27 mouse cellular contexts compared by ENCODE assay signal in the genomic region with DNA sequence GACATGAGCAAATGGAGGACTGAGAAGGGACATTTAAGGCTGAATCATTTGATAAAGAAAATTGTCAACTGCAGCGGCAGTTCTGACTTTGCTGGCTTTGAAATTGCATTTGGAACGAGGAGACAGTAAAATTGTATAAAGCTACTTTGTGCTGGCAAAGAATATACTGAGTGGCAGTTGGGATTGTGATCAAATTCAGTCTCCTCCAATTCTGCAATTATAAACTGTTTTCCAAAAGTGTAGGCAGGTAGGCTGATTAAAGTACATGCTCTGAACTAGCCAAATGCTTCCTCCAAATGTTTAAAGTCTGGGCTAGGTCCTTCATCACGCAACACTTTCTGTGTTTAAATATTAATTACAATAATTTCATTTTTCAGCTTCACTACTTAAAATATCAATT.
DNase-seq lines count a peak whose midpoint lies in the region; ATAC-seq and TF ChIP-seq lines count a peak whose summit lies in the region.
"Had no signal": no experiment of that assay in that cellular context is flagged by ENCODE, and none has a peak within 500 bp of the region (broad histone marks: within the 10 kb centered on the region; RNA-seq: fewer than 3 reads in every experiment).

No protein-coding gene starts in this region.

- no peaks in the 10 kb centered on the region for H3K27me3 ChIP-seq in forebrain, embryonic 16.5 days (replicated peaks; ENCODE audit: control insufficient read depth, insufficient read depth, low read length)
- no peaks in the 10 kb centered on the region for H3K27me3 ChIP-seq in forebrain, embryonic 15.5 days
- H3K27me3 ChIP-seq in hindbrain, postnatal 0 days (ENCODE audit: insufficient read depth, low read length): no peaks in the 10 kb centered on the region
- H3K27me3 ChIP-seq: CH12.LX; embryonic facial prominence, embryonic 13.5 days; forebrain, embryonic 12.5 days; heart, embryonic 13.5 days had no signal

- ATAC-seq in forebrain, embryonic 16.5 days: peak; percentile 64; the same call in 1 of the 2 replicates
- no peak for ATAC-seq in forebrain, embryonic 15.5 days (replicated peaks)
- no peak for ATAC-seq in hindbrain, postnatal 0 days

- H3K36me3 ChIP-seq in forebrain, embryonic 16.5 days (ENCODE audit: control insufficient read depth, insufficient read depth): no peaks in the 10 kb centered on the region
- H3K36me3 ChIP-seq in forebrain, embryonic 15.5 days: no peaks in the 10 kb centered on the region
- H3K36me3 ChIP-seq in hindbrain, postnatal 0 days (ENCODE audit: insufficient read depth, low read length): no peaks in the 10 kb centered on the region
- H3K36me3 ChIP-seq: embryonic facial prominence, embryonic 10.5 days; embryonic facial prominence, embryonic 13.5 days; forebrain, embryonic 12.5 days; G1E; heart, embryonic 10.5 days; heart, embryonic 13.5 days had no signal

- H3K27ac ChIP-seq in forebrain, embryonic 16.5 days (ENCODE audit: low read length): no peak overlapping the region
- H3K27ac ChIP-seq in forebrain, embryonic 15.5 days (replicated peaks): no peak overlapping the region; the same call in 1 of the 2 replicates
- H3K27ac ChIP-seq in hindbrain, postnatal 0 days: no peak overlapping the region
- H3K27ac ChIP-seq: embryonic facial prominence, embryonic 10.5 days; embryonic facial prominence, embryonic 13.5 days; forebrain, embryonic 12.5 days; heart, adult 2 months; heart, embryonic 10.5 days; heart, embryonic 13.5 days; hindbrain, embryonic 14.5 days had no signal

- H3K4me1 ChIP-seq in forebrain, embryonic 16.5 days (replicated peaks; ENCODE audit: control insufficient read depth, insufficient read depth, low read length): no peaks in the 10 kb centered on the region; the same call in 1 of the 2 replicates
- H3K4me1 ChIP-seq in forebrain, embryonic 15.5 days: peaks cover 11% of the 10 kb centered on the region; the same call in 1 of the 2 replicates
- H3K4me1 ChIP-seq in hindbrain, postnatal 0 days (ENCODE audit: insufficient read depth, low read length): no peaks in the 10 kb centered on the region
- H3K4me1 ChIP-seq: embryonic facial prominence, embryonic 10.5 days; embryonic facial prominence, embryonic 13.5 days; forebrain, embryonic 12.5 days; heart, embryonic 10.5 days had no signal

- peak; percentile 30 to 71 for DNase-seq in layer of hippocampus, adult 18-20 months (ENCODE audit: low spot score in 2 of 2)
- DNase-seq in layer of hippocampus, postnatal 10 days (ENCODE audit: low spot score in 2 of 2): no peak
- DNase-seq in layer of hippocampus, adult 9-11 months: peak; percentile 35
- DNase-seq in layer of hippocampus, adult 11-12 months (ENCODE audit: low spot score): no peak
- DNase-seq in hindbrain, postnatal 0 days (ENCODE audit: low spot score): no peak
- DNase-seq: adrenal gland, adult 2 months; adrenal gland, postnatal 14 days; cerebellum, adult 11-12 months; cerebellum, adult 8-10 months; cerebellum, postnatal 10 days; cerebellum, postnatal 36 days; embryo, embryonic 11 days; gastrocnemius, postnatal 36 days; heart, adult 2 months; heart, postnatal 14 days; heart, postnatal 4 days had no signal

- H3K4me3 ChIP-seq in forebrain, embryonic 16.5 days (replicated peaks; ENCODE audit: low read length): no peak overlapping the region
- no peak overlapping the region for H3K4me3 ChIP-seq in forebrain, embryonic 15.5 days
- no peak overlapping the region for H3K4me3 ChIP-seq in hindbrain, postnatal 0 days (ENCODE audit: low read length)
- H3K4me3 ChIP-seq: embryonic facial prominence, embryonic 10.5 days; embryonic facial prominence, embryonic 13.5 days; erythroblast, embryonic 14.5 days; forebrain, embryonic 12.5 days; heart, adult 2 months; heart, embryonic 10.5 days; heart, embryonic 13.5 days had no signal

- no peak overlapping the region for H3K9ac ChIP-seq in forebrain, embryonic 16.5 days (replicated peaks; ENCODE audit: low read depth, low read length)
- no peak overlapping the region for H3K9ac ChIP-seq in forebrain, embryonic 15.5 days (replicated peaks)
- no peak overlapping the region for H3K9ac ChIP-seq in hindbrain, postnatal 0 days (replicated peaks; ENCODE audit: low read length)
- H3K9ac ChIP-seq: embryonic facial prominence, embryonic 13.5 days; forebrain, embryonic 12.5 days; heart, embryonic 13.5 days; hindbrain, embryonic 14.5 days had no signal

- H3K4me2 ChIP-seq in forebrain, embryonic 16.5 days (ENCODE audit: low read length): no peak overlapping the region
- H3K4me2 ChIP-seq in forebrain, embryonic 15.5 days (replicated peaks): no peak overlapping the region
- H3K4me2 ChIP-seq in hindbrain, postnatal 0 days (ENCODE audit: low read depth, low read length): no peak overlapping the region
- H3K4me2 ChIP-seq: embryonic facial prominence, embryonic 13.5 days; forebrain, embryonic 12.5 days; heart, embryonic 13.5 days; hindbrain, embryonic 14.5 days had no signal

- no peaks in the 10 kb centered on the region for H3K9me3 ChIP-seq in forebrain, embryonic 16.5 days (ENCODE audit: control insufficient read depth, low read length)
- no peaks in the 10 kb centered on the region for H3K9me3 ChIP-seq in forebrain, embryonic 15.5 days
- H3K9me3 ChIP-seq in hindbrain, postnatal 0 days (ENCODE audit: low read length): no peaks in the 10 kb centered on the region
- H3K9me3 ChIP-seq: embryonic facial prominence, embryonic 10.5 days; embryonic facial prominence, embryonic 13.5 days; forebrain, embryonic 12.5 days; G1E; heart, embryonic 10.5 days; heart, embryonic 13.5 days had no signal

- TF ChIP-seq CTCF in hindbrain, postnatal 0 days (IDR thresholded peaks at IDR 0.05; ENCODE audit: low read depth): no peak

- 67% methylated on average over 3 of the region's 3 CpGs for WGBS in forebrain, embryonic 16.5 days
- 71% methylated on average over 3 of the region's 3 CpGs for WGBS in forebrain, embryonic 15.5 days
- 70% methylated on average over 3 of the region's 3 CpGs for WGBS in hindbrain, postnatal 0 days

Comparison
In these comparisons a context has a peak if more than half of its experiments do, and no peak if none do; other contexts are left out.
1. DNase-seq: peak in layer of hippocampus, adult 18-20 months (2 of 2) and layer of hippocampus, adult 9-11 months (single experiment); none in layer of hippocampus, postnatal 10 days (0 of 2), layer of hippocampus, adult 11-12 months (single experiment) and hindbrain, postnatal 0 days (single experiment).